18 mouse cellular contexts compared by ENCODE assay signal in genomic region chr17:47821339-47821738, GRCm38 (mm10). TPM values are rescaled to one million over a fixed set of nuclear protein-coding genes. Genes with fewer than 3 reads are reported as not detected.
DNase-seq lines count a peak whose midpoint lies in the region; ATAC-seq and TF ChIP-seq lines count a peak whose summit lies in the region.
"Had no signal": no experiment of that assay in that cellular context is flagged by ENCODE, and none has a peak within 500 bp of the region (broad histone marks: within the 10 kb centered on the region; RNA-seq: fewer than 3 reads in every experiment).

No protein-coding gene starts in this region.

- no peak overlapping the region for H3K9ac ChIP-seq in kidney, postnatal 0 days (ENCODE audit: low read depth, low read length)
- 0 out of 2 replicates have a peak overlapping the region, but pooled peaks have one; percentile 27 for H3K9ac ChIP-seq in limb, embryonic 12.5 days (replicated peaks)
- H3K9ac ChIP-seq in hindbrain, embryonic 12.5 days: no peak overlapping the region
- H3K9ac ChIP-seq: midbrain, embryonic 12.5 days had no signal

- no peak for ATAC-seq in kidney, postnatal 0 days (replicated peaks; ENCODE audit: low FRiP score, low read depth)
- no peak for ATAC-seq in limb, embryonic 12.5 days (ENCODE audit: insufficient number of reproducible peaks, insufficient read depth, low FRiP score, low TSS enrichment, low read depth)
- no peak for ATAC-seq in hindbrain, embryonic 12.5 days (ENCODE audit: low FRiP score)

- no peak for TF ChIP-seq CTCF in kidney, postnatal 0 days (IDR thresholded peaks at IDR 0.05; ENCODE audit: low read depth)
- no peak for TF ChIP-seq CTCF in kidney, adult 2 months (conservative IDR thresholded peaks at IDR 0.05; ENCODE audit: insufficient read depth, insufficient read length, low read depth, low read length)

- no peak overlapping the region for H3K27ac ChIP-seq in kidney, postnatal 0 days
- H3K27ac ChIP-seq in kidney, adult 2 months (ENCODE audit: insufficient read depth, low read depth, low read length): no peak overlapping the region
- no peak overlapping the region for H3K27ac ChIP-seq in limb, embryonic 12.5 days
- no peak overlapping the region for H3K27ac ChIP-seq in hindbrain, embryonic 12.5 days
- H3K27ac ChIP-seq: midbrain, embryonic 12.5 days had no signal

- DNase-seq in kidney, postnatal 0 days (ENCODE audit: low spot score): peak; percentile 36
- no peak for DNase-seq in kidney, adult 2 months
- DNase-seq in testis, postnatal 10 days (ENCODE audit: low spot score): peak; percentile 52
- no peak for DNase-seq in testis, postnatal 14 days (ENCODE audit: low spot score)
- DNase-seq in right cerebral cortex, postnatal 25 days: no peak
- DNase-seq: adrenal gland, adult 2 months; cerebellum, adult 18-20 months; gastrocnemius, postnatal 14 days; kidney, postnatal 36 days; layer of hippocampus, postnatal 36 days; left cerebral cortex, postnatal 4 days; retina, postnatal 1 day; spleen, adult 18-20 months had no signal

- no peak for TF ChIP-seq POLR2A in kidney, adult 2 months (IDR thresholded peaks at IDR 0.05; ENCODE audit: low read depth, low read length)

- no peak overlapping the region for H3K4me3 ChIP-seq in kidney, postnatal 0 days (replicated peaks; ENCODE audit: low read depth, low read length)
- no peak overlapping the region for H3K4me3 ChIP-seq in kidney, adult 2 months (ENCODE audit: insufficient read depth, low read depth, low read length)
- H3K4me3 ChIP-seq in limb, embryonic 12.5 days (replicated peaks): no peak overlapping the region
- H3K4me3 ChIP-seq in hindbrain, embryonic 12.5 days: no peak overlapping the region
- H3K4me3 ChIP-seq: erythroblast, embryonic 14.5 days; midbrain, embryonic 12.5 days; myocyte had no signal

- H3K36me3 ChIP-seq in kidney, postnatal 0 days (ENCODE audit: insufficient read depth, low read length): no peaks in the 10 kb centered on the region
- no peaks in the 10 kb centered on the region for H3K36me3 ChIP-seq in kidney, adult 2 months (ENCODE audit: control insufficient read depth, insufficient read depth, low read length)
- peaks cover 89% of the 10 kb centered on the region for H3K36me3 ChIP-seq in limb, embryonic 12.5 days
- H3K36me3 ChIP-seq in hindbrain, embryonic 12.5 days: peaks cover 15% of the 10 kb centered on the region; the same call in 1 of the 2 replicates
- H3K36me3 ChIP-seq: midbrain, embryonic 12.5 days had no signal

- H3K27me3 ChIP-seq in kidney, postnatal 0 days (ENCODE audit: insufficient read depth, low read length): no peaks in the 10 kb centered on the region
- H3K27me3 ChIP-seq in kidney, adult 2 months (replicated peaks; ENCODE audit: control insufficient read depth, insufficient read depth, low read length): no peaks in the 10 kb centered on the region
- H3K27me3 ChIP-seq in limb, embryonic 12.5 days: no peaks in the 10 kb centered on the region
- H3K27me3 ChIP-seq in hindbrain, embryonic 12.5 days: no peaks in the 10 kb centered on the region

- H3K4me1 ChIP-seq in kidney, postnatal 0 days (replicated peaks; ENCODE audit: insufficient read depth, low read length): no peaks in the 10 kb centered on the region
- H3K4me1 ChIP-seq in kidney, adult 2 months (ENCODE audit: control insufficient read depth, insufficient read depth, low read length): no peaks in the 10 kb centered on the region
- H3K4me1 ChIP-seq in limb, embryonic 12.5 days (replicated peaks): peaks cover 41% of the 10 kb centered on the region
- peaks cover 8% of the 10 kb centered on the region for H3K4me1 ChIP-seq in hindbrain, embryonic 12.5 days

- H3K4me2 ChIP-seq in kidney, postnatal 0 days (ENCODE audit: low read length): no peak overlapping the region
- H3K4me2 ChIP-seq in limb, embryonic 12.5 days: no peak overlapping the region
- H3K4me2 ChIP-seq in hindbrain, embryonic 12.5 days (replicated peaks): no peak overlapping the region
- H3K4me2 ChIP-seq: midbrain, embryonic 12.5 days had no signal

- no peaks in the 10 kb centered on the region for H3K9me3 ChIP-seq in kidney, postnatal 0 days (replicated peaks; ENCODE audit: low read length)
- no peaks in the 10 kb centered on the region for H3K9me3 ChIP-seq in limb, embryonic 12.5 days
- H3K9me3 ChIP-seq in hindbrain, embryonic 12.5 days (replicated peaks): no peaks in the 10 kb centered on the region
- H3K9me3 ChIP-seq: midbrain, embryonic 12.5 days had no signal

- WGBS in kidney, postnatal 0 days: 73% methylated on average over 8 of the region's 8 CpGs
- 77% methylated on average over 8 of the region's 8 CpGs for WGBS in kidney, adult 2 months
- WGBS in limb, embryonic 12.5 days: 49% methylated on average over 8 of the region's 8 CpGs
- 70% methylated on average over 8 of the region's 8 CpGs for WGBS in hindbrain, embryonic 12.5 days

RNA-seq across cellular contexts. Expression of gene Mdfi, which starts 13.2 kb away (rescaled TPM):
- 5.5 and 6.2 TPM in 2 replicates for polyA plus RNA-seq in kidney, postnatal 0 days (2015; fragmentation: Nextera tagmentation; extraction: Ambion mirVana)
- 4.9 and 6.6 TPM in 2 replicates for polyA plus RNA-seq in kidney, adult 2 months (2012; rRNA removed)
- 32.1 and 44.7 TPM in 2 replicates for polyA plus RNA-seq in limb, embryonic 12.5 days (2016; fragmentation: Nextera tagmentation; extraction: Ambion mirVana)
- 15.0 and 20.9 TPM in 2 replicates for polyA plus RNA-seq in hindbrain, embryonic 12.5 days (2016; fragmentation: Nextera tagmentation; extraction: Ambion mirVana)

Comparison
In these comparisons a context has a peak if more than half of its experiments do, and no peak if none do; other contexts are left out.
1. DNase-seq: peak in kidney, postnatal 0 days (single experiment) and testis, postnatal 10 days (single experiment); none in kidney, adult 2 months (single experiment), testis, postnatal 14 days (single experiment) and right cerebral cortex, postnatal 25 days (single experiment).